Mouse (Mus musculus): ENCODE results near the gene 4933430I17Rik.

4933430I17Rik gene

DNA sequence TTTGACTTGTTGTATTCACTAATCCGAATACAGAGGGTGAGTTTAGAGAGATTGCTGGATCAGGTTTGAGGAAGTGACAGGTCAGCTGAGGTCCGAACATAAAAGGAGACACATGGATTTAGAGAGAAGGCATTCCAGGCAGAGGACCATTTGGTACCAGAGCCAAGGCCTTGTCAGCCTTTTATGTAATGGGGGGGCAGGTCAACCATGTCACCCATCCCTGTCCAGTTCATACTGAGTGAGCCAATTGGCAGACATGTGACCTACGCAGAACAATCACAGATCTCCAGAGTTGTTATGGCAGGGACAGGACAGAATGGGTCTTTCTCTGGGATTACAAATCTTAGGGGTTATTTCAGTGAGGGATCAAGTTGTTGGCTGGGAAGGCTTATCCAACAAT lies 19.2 kb upstream of the 4933430I17Rik start:
- DNase-seq = no peak

- DNase-seq = peak; percentile 43
Measured at GRCm38 (mm10) chr4:62506798-62507197, 18.4 kb upstream of the 4933430I17Rik start.

DNA sequence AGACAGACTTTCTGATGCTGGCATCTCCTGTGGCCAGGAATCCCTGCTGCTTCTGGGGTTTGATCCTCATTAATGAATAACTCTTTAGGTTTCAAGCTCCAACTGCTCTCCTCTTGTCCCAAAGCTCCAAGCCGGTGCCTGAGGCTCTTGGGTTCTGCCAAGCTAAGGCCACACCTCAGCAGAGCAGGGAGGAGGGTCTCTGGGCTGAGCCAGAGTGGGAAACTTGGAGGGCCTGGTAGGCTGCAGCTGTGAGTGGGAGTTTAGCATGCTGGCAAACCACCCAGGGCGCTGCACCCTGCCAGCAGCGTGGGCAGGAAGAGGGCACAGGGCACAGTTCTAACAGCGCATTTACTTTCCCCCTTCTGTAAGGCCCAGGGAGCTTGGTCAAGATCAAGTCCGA lies 16.3 kb upstream of the 4933430I17Rik start:
- DNase-seq = no peak

- DNase-seq = no peak
Measured at GRCm38 (mm10) chr4:62509946-62510345, 15.2 kb upstream of the 4933430I17Rik start.

GRCm38 (mm10) chr4:62513998-62514506 lies 11.1 kb upstream of the 4933430I17Rik start:
- DNase-seq = no peak

DNA sequence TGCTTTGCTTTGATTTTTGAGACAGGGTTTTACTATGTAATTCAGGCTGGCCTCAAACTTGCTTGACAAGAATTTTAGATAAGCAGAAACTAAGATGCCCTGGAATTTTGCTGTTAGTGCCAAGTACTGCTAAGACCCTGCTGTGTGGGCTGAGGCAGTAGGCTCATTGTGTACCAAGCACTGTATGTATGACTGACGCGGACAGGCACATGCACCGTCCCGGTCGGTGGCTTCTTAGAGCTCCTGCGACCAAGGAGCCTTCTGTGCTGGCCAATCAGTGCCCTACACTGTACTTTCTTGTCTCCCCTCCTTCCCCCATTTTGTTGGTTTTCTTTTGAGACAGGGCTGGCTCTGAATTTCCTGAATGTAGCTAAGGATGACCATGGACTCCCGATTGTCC lies 10.2 kb upstream of the 4933430I17Rik start:
- DNase-seq = no peak

DNA sequence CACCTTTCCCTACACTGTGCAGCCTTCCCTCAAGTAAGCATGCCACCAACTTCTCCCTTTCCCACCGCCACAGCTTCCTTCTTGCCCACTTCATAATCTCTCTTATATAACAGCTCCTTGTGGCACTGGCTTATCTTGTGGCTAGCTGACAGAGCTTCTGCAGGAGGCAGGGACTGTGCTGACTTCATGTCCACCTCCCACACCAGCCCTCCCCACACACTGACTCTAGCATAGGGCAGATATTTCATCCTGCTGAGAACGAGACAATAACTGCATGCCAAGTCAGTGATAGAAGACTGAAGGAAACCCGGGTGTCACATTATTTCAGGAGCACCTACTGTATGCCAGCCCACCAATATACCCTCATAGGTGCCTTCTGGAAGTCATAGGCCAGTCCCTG lies 9.7 kb upstream of the 4933430I17Rik start:
- DNase-seq = peak; percentile 52

- peak; percentile 73 for DNase-seq
Measured at GRCm38 (mm10) chr4:62516079-62516478, 9.1 kb upstream of the 4933430I17Rik start.

- no peak for DNase-seq
Measured at GRCm38 (mm10) chr4:62516579-62516978, 8.6 kb upstream of the 4933430I17Rik start.

- peak; percentile 61 for DNase-seq
Measured at GRCm38 (mm10) chr4:62517046-62517445, 8.1 kb upstream of the 4933430I17Rik start.

DNA sequence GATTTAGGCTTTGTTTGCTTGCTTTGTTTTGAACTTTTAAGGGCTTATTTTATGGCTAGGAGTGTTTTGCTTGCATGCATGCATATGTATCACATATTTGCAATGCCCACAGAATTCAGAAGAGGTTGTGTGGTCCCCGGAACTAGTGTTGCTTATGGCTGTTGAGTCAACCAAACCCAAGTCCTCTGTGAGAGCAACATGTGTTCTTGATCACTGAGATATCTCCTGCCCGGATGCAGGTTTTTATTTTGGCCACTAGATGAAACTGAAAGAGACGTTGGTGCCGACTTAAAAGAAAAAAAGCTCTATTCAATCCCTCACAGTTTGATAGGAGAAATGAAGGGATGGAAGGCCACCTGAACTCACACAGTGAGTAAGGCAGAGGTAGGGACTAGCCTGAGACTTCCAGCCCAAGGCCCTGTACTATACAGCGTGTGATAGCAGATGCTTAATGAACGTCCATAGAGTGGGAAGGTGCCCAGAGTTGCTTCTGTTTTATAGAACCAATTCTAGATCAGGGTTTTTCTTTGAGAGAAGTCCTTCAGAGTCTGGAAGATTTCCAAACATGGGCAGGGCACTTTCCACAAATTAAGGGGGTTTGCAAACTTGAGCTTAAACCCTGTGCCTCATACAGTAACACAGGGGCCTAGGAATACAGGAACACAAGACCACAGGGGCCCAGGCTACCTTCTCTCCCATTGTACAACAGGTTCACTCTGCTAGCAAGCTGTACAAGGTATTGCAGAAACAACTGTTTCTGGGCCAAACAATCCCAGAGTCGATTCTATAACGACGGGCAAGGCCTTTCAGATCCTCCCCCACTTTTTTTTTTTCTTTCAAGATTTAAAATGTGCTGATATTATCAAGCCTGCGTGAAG lies 7.4 kb upstream of the 4933430I17Rik start:
- no peak for DNase-seq

- DNase-seq = peak; percentile 60
Measured at GRCm38 (mm10) chr4:62518416-62519121, 6.6 kb upstream of the 4933430I17Rik start.

DNA sequence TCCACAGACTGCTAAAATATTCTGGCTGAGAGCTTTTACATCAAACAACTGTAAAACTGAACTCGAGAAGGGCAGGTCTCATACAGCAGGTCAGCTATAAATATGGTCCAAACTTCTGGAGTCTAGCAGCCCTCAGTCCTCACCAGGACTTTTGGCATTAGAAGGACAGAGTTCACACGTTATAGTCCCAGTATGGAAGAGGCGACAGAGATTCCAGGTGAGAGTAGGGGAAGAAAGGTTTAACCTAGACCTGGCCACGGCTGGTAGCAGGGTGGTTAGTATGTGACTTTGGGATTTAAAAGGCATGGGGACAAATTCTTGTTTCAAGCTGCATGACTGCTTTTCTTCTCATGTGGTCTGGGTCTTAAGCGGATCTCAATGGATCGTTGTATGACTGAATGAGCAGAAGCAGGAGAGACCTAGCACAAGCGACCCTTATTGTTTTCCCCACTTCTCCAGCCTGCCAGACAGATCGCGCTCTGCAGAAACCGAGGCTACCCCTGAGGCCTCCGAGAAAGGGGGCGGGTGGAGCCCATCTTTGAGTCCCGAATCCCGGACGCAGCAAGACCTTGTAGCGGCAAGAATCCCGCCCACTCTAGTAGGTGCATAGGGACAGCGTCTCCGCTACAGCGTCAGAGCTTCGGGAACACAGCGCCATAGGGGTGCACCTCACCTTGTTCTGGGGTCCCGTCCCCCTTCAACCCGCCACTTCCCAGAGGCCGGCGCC lies 5.9 kb upstream of the 4933430I17Rik start:
- DNase-seq = no peak

DNA sequence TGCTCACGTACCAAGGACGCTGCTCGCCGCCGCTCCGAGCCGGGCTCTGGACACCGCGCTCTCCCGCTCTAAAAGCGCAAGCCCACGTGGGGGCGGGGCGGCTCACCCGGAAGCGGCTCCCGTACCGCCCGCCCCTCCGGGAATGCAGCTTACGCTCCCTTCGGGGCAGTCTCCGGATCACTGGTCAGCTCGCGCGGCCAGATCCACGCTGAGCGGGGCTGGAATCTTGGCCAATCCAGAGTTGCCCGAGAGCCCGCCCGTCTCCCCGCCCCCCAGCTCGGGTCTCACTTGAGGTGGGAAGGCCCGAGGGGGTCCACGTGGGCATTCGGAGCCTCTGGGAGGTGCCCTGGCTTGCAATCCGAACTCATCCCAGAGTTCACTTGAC lies 5.3 kb upstream of the 4933430I17Rik start, which contains the start of gene Alad:
TSS of gene Alad (minus strand) at position 70 of the 385 bp plus-strand sequence.
- DNase-seq = peak; percentile 91

GRCm38 (mm10) chr4:62520892-62521400 lies 4.2 kb upstream of the 4933430I17Rik start:
- no peak for DNase-seq

DNA sequence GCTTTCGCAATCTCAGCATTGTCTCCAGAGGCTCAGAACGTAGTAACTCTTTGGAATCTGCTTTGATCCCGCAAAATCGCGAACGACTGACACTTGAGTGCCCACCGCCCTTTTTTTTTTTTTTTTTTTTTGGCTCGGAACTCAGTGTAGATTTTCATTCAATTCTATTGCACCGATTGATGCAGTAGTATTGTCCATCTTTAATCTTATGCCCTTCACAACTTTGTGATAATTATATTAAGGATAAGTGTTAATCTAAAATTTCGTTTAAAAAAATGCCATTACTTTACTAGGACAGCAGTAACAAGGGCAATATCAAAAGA lies 281 bp downstream of the 4933430I17Rik start:
- DNase-seq = no peak

DNA sequence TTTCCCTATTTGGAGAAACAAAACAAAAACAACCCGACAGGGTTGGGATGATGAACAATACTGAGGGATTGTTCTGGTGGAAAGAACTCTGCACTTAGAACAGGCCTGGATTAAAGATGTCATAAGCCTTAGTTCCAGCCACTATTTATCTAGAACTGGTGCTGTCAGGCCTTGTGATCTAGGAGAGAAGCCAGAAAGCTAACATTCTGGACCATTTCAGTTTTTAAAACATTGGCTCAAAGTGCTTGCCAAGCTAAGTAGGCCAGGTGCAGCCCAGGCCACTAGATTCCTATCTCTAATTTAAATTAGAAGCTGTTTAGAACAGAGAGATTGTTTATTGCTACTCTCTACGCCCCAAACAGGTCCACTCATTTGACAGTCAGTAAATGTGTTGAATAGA lies 1.1 kb downstream of the 4933430I17Rik start:
- DNase-seq = no peak

DNA sequence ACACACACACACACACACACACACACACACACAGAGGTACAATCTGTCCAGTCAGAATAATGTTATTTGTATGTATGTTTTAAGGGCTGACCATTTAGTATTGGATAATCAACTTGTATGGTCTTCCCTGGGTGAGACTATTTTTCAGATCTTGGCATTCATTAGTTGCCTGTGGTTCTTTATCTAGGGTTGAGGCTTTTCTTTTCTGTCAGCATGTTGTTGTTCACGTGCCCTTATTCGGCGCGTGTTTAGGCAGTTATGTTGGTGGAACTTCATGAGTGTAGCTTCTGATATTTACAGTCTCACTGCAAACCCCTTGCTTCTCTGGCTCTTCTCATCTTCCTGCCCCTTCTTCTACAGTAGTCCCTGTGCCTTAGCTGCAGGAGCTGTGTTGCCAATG lies 2.5 kb downstream of the 4933430I17Rik start:
- no peak for DNase-seq

GRCm38 (mm10) chr4:62533729-62534128 lies 8.6 kb downstream of the 4933430I17Rik start:
- DNase-seq = no peak

GRCm38 (mm10) chr4:62541802-62542201 lies 16.6 kb downstream of the 4933430I17Rik start:
- no peak for DNase-seq

GRCm38 (mm10) chr4:62543782-62544181 lies 18.6 kb downstream of the 4933430I17Rik start:
- no peak for DNase-seq

- DNase-seq = no peak
Measured at GRCm38 (mm10) chr4:62544801-62545200, 19.6 kb downstream of the 4933430I17Rik start.

DNA sequence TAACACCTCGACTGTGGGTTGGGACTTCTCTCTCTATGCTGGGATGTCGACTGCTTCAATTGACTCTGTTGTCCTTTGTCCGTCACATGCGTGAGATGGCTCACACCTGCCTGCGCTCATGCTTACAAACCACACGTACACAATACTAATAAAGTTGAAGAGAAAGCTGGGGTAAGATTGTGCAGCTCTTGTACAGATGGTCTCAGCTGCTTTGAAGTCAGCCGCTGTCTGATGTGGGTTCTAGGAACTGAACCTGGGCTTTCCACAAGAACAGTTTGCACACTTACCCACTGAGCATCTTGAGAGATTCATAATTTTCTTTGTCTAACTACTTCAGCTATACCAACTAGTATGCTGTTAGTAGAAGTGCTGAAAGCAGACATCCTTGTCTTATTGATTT lies 26.8 kb downstream of the 4933430I17Rik start:
- DNase-seq = no peak

All from lung, postnatal 36 days (tissue).